ENCODE assay signal across 25 mouse cellular contexts in genomic region chr13:70153062-70153461, GRCm38 (mm10).
DNase-seq lines count a peak whose midpoint lies in the region; ATAC-seq and TF ChIP-seq lines count a peak whose summit lies in the region.
"Had no signal": no experiment of that assay in that cellular context is flagged by ENCODE, and none has a peak within 500 bp of the region (broad histone marks: within the 10 kb centered on the region; RNA-seq: fewer than 3 reads in every experiment).

No protein-coding gene starts in this region.

- H3K9ac ChIP-seq in intestine, embryonic 14.5 days (ENCODE audit: low read length) = no peak overlapping the region
- no peak overlapping the region for H3K9ac ChIP-seq in intestine, embryonic 16.5 days (ENCODE audit: low read depth, low read length)
- no peak overlapping the region for H3K9ac ChIP-seq in MEL (ENCODE audit: control insufficient read depth, low read depth, low read length, poor library complexity, severe bottlenecking)
- H3K9ac ChIP-seq in midbrain, embryonic 15.5 days = no peak overlapping the region
- H3K9ac ChIP-seq in forebrain, embryonic 16.5 days (replicated peaks; ENCODE audit: low read depth, low read length) = no peak overlapping the region
- H3K9ac ChIP-seq: embryonic facial prominence, embryonic 12.5 days; embryonic facial prominence, embryonic 15.5 days; hindbrain, embryonic 13.5 days had no signal

- TF ChIP-seq POLR2A in MEL (IDR thresholded peaks at IDR 0.05; ENCODE audit: control insufficient read depth in 1 of 2, insufficient read depth in 1 of 2, low read depth in 1 of 2, low read length in 2 of 2, poor library complexity in 1 of 2) = no peak
- no peak for TF ChIP-seq POLR2A in brain, embryonic 14.5 days (IDR thresholded peaks at IDR 0.05; ENCODE audit: borderline replicate concordance, extremely low read depth, insufficient read depth, insufficient read length, poor library complexity, severe bottlenecking)

- H3K36me3 ChIP-seq in intestine, embryonic 14.5 days (ENCODE audit: control insufficient read depth, insufficient read depth, low read length) = no peaks in the 10 kb centered on the region
- no peaks in the 10 kb centered on the region for H3K36me3 ChIP-seq in intestine, embryonic 16.5 days (ENCODE audit: control insufficient read depth, insufficient read depth, low read length)
- H3K36me3 ChIP-seq in MEL (ENCODE audit: control insufficient read depth in 1 of 2, insufficient read depth in 2 of 2, low read length in 2 of 2) = peaks cover 0 to 3% of the 10 kb centered on the region in 2 experiments; a peak in 1 of 4 replicates
- H3K36me3 ChIP-seq in midbrain, embryonic 15.5 days (replicated peaks) = no peaks in the 10 kb centered on the region
- H3K36me3 ChIP-seq in forebrain, embryonic 16.5 days (ENCODE audit: control insufficient read depth, insufficient read depth) = no peaks in the 10 kb centered on the region
- H3K36me3 ChIP-seq: embryonic facial prominence, embryonic 12.5 days; embryonic facial prominence, embryonic 15.5 days; G1E; hindbrain, embryonic 10.5 days; hindbrain, embryonic 13.5 days had no signal

- TF ChIP-seq CTCF in MEL (IDR thresholded peaks at IDR 0.05 in 2 of 3, conservative IDR thresholded peaks at IDR 0.05 in 1 of 3; ENCODE audit: control insufficient read depth in 1 of 3, insufficient read depth in 1 of 3, low read depth in 2 of 3, low read length in 3 of 3, poor library complexity in 1 of 3, severe bottlenecking in 1 of 3) = no peak
- no peak for TF ChIP-seq CTCF in brain, embryonic 14.5 days (IDR thresholded peaks at IDR 0.05; ENCODE audit: borderline replicate concordance, extremely low read depth, insufficient read depth, insufficient read length)

- peak; percentile 21 for DNase-seq in intestine, embryonic 14.5 days (ENCODE audit: low spot score)
- peak; percentile 65 for DNase-seq in MEL (ENCODE audit: low read depth, low spot score)
- DNase-seq in brain, embryonic 14.5 days (ENCODE audit: low read depth) = peak; percentile 59
- DNase-seq in layer of hippocampus, adult 9-10 months (ENCODE audit: low spot score) = no peak
- DNase-seq: adrenal gland, adult 8-10 months; adrenal gland, postnatal 25 days; B cell, adult 2 months; cerebellum, adult 2 months; cerebellum, adult 9-11 months; cerebellum, postnatal 25 days; gastrocnemius, postnatal 10 days; gastrocnemius, postnatal 36 days had no signal

- 46% methylated on average over 8 of the region's 8 CpGs for WGBS in intestine, embryonic 14.5 days
- 58% methylated on average over 8 of the region's 8 CpGs for WGBS in intestine, embryonic 16.5 days
- 60% methylated on average over 8 of the region's 8 CpGs for WGBS in midbrain, embryonic 15.5 days
- WGBS in forebrain, embryonic 16.5 days = 49% methylated on average over 8 of the region's 8 CpGs

- H3K27me3 ChIP-seq in intestine, embryonic 14.5 days (replicated peaks; ENCODE audit: control insufficient read depth, insufficient read depth, low read length) = 0 out of 2 replicates have a peak, but pooled peaks cover 2% of the 10 kb centered on the region
- no peaks in the 10 kb centered on the region for H3K27me3 ChIP-seq in intestine, embryonic 16.5 days (replicated peaks; ENCODE audit: control insufficient read depth, insufficient read depth, low read length)
- H3K27me3 ChIP-seq in MEL (ENCODE audit: control insufficient read depth in 1 of 2, insufficient read depth in 2 of 2, low read length in 2 of 2) = no peaks in the 10 kb centered on the region
- no peaks in the 10 kb centered on the region; the same call in 1 of the 2 replicates for H3K27me3 ChIP-seq in midbrain, embryonic 15.5 days (replicated peaks)
- no peaks in the 10 kb centered on the region for H3K27me3 ChIP-seq in forebrain, embryonic 16.5 days (replicated peaks; ENCODE audit: control insufficient read depth, insufficient read depth, low read length)
- H3K27me3 ChIP-seq: CH12.LX; embryonic facial prominence, embryonic 15.5 days had no signal

- ATAC-seq in intestine, embryonic 14.5 days (replicated peaks; ENCODE audit: low FRiP score, low TSS enrichment, low read depth) = no peak
- no peak for ATAC-seq in intestine, embryonic 16.5 days
- peak; percentile 38; the same call in 1 of the 2 replicates for ATAC-seq in midbrain, embryonic 15.5 days (replicated peaks)
- no peak for ATAC-seq in forebrain, embryonic 16.5 days
- ATAC-seq: activated CD4-positive, CD25-positive, alpha-beta regulatory T cell, adult 4 months; forebrain, embryonic 14.5 days; hindbrain, embryonic 16.5 days had no signal

- peak; percentile 58 to 61; a peak in 2 of 4 replicates for TF ChIP-seq EP300 in MEL (IDR thresholded peaks at IDR 0.05; ENCODE audit: low read depth in 1 of 2, low read length in 2 of 2)

- no peak overlapping the region for H3K4me3 ChIP-seq in intestine, embryonic 14.5 days (ENCODE audit: low read depth, low read length)
- no peak overlapping the region for H3K4me3 ChIP-seq in intestine, embryonic 16.5 days (ENCODE audit: low read length)
- no peak overlapping the region for H3K4me3 ChIP-seq in MEL (ENCODE audit: control insufficient read depth in 1 of 2, insufficient read depth in 1 of 2, low read depth in 2 of 2, low read length in 2 of 2)
- H3K4me3 ChIP-seq in midbrain, embryonic 15.5 days = no peak overlapping the region
- H3K4me3 ChIP-seq in forebrain, embryonic 16.5 days (replicated peaks; ENCODE audit: low read length) = no peak overlapping the region
- H3K4me3 ChIP-seq: embryonic facial prominence, embryonic 12.5 days; embryonic facial prominence, embryonic 15.5 days; hindbrain, embryonic 10.5 days; hindbrain, embryonic 13.5 days had no signal

- no peaks in the 10 kb centered on the region for H3K4me1 ChIP-seq in intestine, embryonic 14.5 days (replicated peaks; ENCODE audit: control insufficient read depth, insufficient read depth, low read length)
- H3K4me1 ChIP-seq in intestine, embryonic 16.5 days (ENCODE audit: control insufficient read depth, insufficient read depth, low read length) = no peaks in the 10 kb centered on the region
- H3K4me1 ChIP-seq in MEL (ENCODE audit: control insufficient read depth in 1 of 2, insufficient read depth in 2 of 2, low read length in 2 of 2) = peaks cover 0 to 20% of the 10 kb centered on the region in 2 experiments; a peak in 2 of 4 replicates
- H3K4me1 ChIP-seq in midbrain, embryonic 15.5 days = peaks cover 15% of the 10 kb centered on the region
- peaks cover 19% of the 10 kb centered on the region for H3K4me1 ChIP-seq in forebrain, embryonic 16.5 days (replicated peaks; ENCODE audit: control insufficient read depth, insufficient read depth, low read length)

- no peak for TF ChIP-seq RAD21 in MEL (IDR thresholded peaks at IDR 0.05; ENCODE audit: low read depth, low read length)

- H3K9me3 ChIP-seq in intestine, embryonic 14.5 days (ENCODE audit: control insufficient read depth, low read length) = no peaks in the 10 kb centered on the region
- H3K9me3 ChIP-seq in intestine, embryonic 16.5 days (ENCODE audit: control insufficient read depth, low read length) = no peaks in the 10 kb centered on the region
- no peaks in the 10 kb centered on the region for H3K9me3 ChIP-seq in MEL (replicated peaks; ENCODE audit: insufficient read depth, low read length)
- no peaks in the 10 kb centered on the region for H3K9me3 ChIP-seq in midbrain, embryonic 15.5 days
- H3K9me3 ChIP-seq in forebrain, embryonic 16.5 days (ENCODE audit: control insufficient read depth, low read length) = no peaks in the 10 kb centered on the region
- H3K9me3 ChIP-seq: embryonic facial prominence, embryonic 12.5 days; embryonic facial prominence, embryonic 15.5 days; hindbrain, embryonic 10.5 days; hindbrain, embryonic 13.5 days had no signal

- H3K79me2 ChIP-seq in MEL (ENCODE audit: control insufficient read depth, insufficient read depth, low read length, poor library complexity) = no peaks in the 10 kb centered on the region

- H3K4me2 ChIP-seq in intestine, embryonic 14.5 days (ENCODE audit: low read length) = no peak overlapping the region
- no peak overlapping the region for H3K4me2 ChIP-seq in intestine, embryonic 16.5 days (ENCODE audit: low read depth, low read length)
- no peak overlapping the region for H3K4me2 ChIP-seq in midbrain, embryonic 15.5 days
- no peak overlapping the region for H3K4me2 ChIP-seq in forebrain, embryonic 16.5 days (ENCODE audit: low read length)
- H3K4me2 ChIP-seq: embryonic facial prominence, embryonic 12.5 days; embryonic facial prominence, embryonic 15.5 days; heart, embryonic 11.5 days; hindbrain, embryonic 13.5 days had no signal

- H3K27ac ChIP-seq in intestine, embryonic 14.5 days (ENCODE audit: low read depth) = no peak overlapping the region
- no peak overlapping the region for H3K27ac ChIP-seq in intestine, embryonic 16.5 days (ENCODE audit: low read length)
- H3K27ac ChIP-seq in MEL (ENCODE audit: control insufficient read depth, low read depth, low read length) = no peak overlapping the region
- no peak overlapping the region for H3K27ac ChIP-seq in midbrain, embryonic 15.5 days
- no peak overlapping the region for H3K27ac ChIP-seq in forebrain, embryonic 16.5 days (ENCODE audit: low read length)
- H3K27ac ChIP-seq: embryonic facial prominence, embryonic 12.5 days; embryonic facial prominence, embryonic 15.5 days; hindbrain, embryonic 10.5 days; hindbrain, embryonic 13.5 days had no signal

TF ChIP-seq in MEL, 35 proteins besides CTCF, POLR2A, EP300 and RAD21:
- TF ChIP-seq TAL1 (IDR thresholded peaks at IDR 0.05; ENCODE audit: low read length) (peak; percentile 73), TCF12 (IDR thresholded peaks at IDR 0.05; ENCODE audit: low read depth, low read length) (peak; percentile 66), GATA1 (IDR thresholded peaks at IDR 0.05; ENCODE audit: low read depth, low read length) (peak; percentile 79), UBTF (IDR thresholded peaks at IDR 0.05; ENCODE audit: borderline replicate concordance, insufficient read depth, low read depth, low read length) (no peak), TBP (IDR thresholded peaks at IDR 0.05; ENCODE audit: low read depth, low read length) (0 out of 2 replicates have a peak, but pooled peaks have one; percentile 39), MAFK (IDR thresholded peaks at IDR 0.05; ENCODE audit: borderline replicate concordance, low read depth, low read length) (no peak)
